Mouse (Mus musculus) spleen, adult 12 weeks (tissue): ENCODE data around the gene Nfrkb.

ENCODE experiments used
- DNase-seq: peaks from one replicate; pipeline ENCODE4 v3.0.0; 2022; ENCODE audit warnings: low spot score

Nfrkb gene

DNA sequence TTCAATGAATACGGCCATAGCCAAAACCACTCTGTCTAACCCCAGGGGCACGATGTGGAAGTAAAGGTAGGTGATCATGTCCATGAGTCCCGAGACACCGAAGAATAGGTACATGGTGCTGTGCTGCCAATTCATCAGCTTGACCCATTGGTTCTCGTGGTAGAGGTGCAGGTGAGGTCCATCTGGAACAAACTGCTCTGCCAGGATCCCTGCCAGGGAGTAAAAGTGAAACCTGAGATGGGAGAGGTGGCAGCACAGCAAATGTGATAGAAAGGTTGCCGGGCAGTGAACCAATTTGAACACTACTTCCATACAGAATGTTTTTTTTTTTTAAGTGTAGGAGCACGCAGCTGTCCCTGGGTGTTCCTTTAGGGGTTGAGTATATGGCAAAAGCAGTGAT, 43.0 kb downstream of the Nfrkb start:
- no peak for DNase-seq

DNA sequence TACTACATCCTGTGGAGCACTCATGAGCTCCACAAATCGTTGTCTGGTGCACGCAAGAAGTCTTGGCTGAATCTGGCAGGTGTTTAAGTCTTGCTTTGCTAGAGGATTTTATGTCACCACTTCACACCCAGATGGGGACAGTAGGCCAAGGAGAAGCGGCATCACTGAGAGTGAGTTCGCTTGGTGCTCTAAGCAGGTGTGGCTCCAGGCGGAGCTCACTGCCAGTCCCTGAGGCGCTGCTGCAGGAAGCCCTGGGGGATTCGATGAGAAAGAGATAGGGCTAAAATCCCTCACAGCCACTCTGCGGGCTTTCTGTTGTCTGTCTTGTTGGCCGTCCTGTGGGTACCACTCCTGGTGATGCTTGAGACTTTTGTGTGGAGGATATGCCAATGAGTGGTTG, 44.0 kb downstream of the Nfrkb start:
- no peak for DNase-seq

DNA sequence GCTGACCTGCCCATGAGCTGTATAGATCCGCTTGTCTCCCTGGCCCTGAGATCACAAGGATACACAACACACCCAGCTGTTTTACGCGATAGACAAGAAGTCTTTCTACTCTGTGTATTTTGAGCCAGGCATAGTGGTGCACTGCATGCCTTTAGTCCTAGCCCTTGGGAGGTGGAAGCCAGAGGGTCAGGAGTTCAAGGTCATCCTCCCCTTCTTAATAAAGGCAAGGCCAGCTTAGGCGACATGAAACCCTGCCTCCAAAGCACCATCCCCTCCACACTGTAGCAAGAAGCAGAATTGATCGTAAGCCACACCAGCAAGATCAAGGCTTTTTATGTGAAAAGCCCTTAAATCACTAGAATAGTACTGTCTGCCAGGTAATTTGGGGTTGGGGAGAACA, 45.8 kb downstream of the Nfrkb start:
- no peak for DNase-seq

DNA sequence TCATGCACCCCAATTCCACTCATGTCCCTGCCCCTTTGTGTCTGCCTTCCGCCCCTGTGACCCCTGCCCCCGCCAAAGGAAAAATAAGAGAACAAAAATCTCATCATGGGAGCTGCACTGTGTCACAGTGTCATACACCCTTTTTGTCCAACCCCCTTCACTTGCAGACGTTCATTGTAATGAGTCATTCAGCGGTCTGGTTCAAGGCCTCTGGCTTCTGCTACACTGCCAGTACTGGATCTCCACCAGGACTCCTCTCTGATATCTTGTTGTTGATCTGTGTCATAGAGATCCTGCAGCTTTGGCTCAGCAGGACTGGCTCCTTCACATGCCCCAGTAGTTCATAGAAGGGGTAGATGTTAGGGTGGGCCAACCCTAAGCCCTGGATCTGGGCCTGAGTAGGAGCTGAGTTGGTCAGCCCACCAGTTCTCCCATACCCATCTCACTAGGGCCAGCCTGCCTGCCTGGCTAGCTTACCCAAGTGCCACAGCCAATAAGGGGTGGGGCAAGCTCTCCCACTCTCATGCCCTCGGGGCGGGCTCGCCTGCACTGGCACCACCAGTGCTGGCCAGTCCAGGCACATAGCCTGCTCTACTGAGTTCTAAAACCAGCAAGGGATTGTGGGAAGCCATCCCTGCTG, 46.5 kb downstream of the Nfrkb start:
- DNase-seq = no peak

DNA sequence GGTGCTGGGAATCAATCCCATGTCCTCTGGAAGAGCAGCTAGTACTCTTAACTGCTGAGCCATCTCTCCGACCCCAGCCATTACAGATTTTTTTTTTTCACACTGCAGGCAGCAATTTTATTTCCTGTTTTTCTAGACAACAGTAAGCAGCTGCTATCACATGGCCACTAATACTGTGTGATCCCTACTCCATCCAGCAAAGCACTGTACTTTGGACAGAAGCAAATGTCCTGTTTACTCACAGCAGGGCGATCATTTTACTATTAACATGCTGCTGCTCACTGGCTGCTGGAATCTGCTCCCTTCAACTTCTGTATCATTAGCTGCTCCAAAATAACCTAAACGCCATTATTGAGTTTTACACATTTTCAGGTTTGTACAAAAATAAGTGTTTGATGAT, 47.4 kb downstream of the Nfrkb start:
- no peak for DNase-seq

DNA sequence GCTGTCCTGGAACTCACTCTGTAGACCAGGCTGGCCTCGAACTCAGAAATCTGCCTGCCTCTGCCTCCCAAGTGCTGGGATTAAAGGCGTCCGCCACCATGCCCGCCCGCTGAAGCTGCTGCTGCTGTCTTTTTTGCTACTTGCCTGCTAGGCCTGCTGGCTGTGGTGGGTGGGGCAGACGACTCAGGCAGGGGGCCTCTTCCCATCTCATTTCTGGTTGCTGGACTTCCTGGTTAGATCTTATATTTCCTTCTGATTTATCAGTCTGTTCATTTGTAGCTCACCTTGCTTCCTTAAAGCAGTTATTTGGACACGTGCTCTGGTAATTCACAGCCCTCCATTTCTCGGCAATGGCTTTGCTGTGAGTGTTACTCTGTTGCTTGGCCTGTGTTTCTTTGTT, 49.4 kb downstream of the Nfrkb start:
- no peak for DNase-seq

DNA sequence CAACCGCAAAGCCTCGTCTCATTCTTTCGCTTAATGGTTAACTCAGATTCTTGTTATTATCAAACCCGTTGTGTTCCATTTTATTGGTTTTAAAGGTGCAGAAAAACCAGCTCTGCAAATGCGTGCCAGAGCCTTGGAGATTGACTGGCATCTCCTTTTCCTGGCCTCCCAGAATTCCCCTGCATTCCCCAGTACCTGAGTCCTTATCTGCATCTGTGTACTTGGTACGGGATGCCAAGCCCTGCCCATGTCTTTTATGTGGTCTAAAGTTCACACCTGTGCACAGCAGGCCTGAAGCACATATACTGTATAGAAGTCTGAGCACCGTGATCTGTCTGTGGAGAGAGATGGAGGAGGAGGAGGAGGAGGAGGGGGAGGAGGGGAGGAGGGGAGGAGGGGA, 51.9 kb downstream of the Nfrkb start:
- no peak for DNase-seq

DNA sequence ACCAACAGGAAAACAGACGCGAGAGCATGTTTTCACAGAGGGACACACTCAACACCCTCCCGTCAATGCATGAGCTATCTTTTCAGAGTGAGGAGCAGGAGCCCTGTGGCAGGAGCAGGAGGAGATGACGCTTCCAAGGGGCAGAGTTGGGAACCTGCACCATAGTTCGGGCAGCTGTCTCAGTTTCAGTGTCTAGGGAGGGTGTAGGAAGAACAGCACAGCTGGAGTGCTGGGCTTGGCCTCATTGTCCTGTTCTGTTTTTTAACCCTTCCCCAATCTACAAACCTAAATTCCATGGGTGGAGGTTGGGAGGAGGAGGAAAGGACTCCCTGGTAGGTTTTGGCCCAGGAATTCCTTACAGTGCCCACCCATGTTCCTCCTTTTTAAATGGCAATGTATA, 52.8 kb downstream of the Nfrkb start:
- no peak for DNase-seq

DNA sequence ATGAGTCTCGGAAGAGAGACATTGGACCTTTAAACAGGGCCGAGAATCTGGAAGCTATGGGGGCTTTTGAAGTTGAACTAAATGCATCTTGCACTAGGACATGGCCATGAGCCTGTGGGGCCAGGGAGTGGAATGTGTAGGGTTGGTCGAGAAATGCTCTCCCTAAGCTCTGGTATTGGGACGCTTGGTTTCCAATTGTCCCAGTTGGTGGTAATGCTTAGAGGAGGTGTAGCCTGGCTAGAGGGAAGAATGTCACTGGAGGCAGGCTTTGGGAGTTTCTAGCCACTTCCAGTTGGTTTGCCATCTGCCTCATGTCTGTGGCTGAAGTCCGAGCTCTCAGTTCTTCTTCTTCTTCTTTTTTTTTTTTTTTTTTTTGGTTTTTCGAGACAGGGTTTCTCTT, 53.3 kb downstream of the Nfrkb start:
- no peak for DNase-seq

DNA sequence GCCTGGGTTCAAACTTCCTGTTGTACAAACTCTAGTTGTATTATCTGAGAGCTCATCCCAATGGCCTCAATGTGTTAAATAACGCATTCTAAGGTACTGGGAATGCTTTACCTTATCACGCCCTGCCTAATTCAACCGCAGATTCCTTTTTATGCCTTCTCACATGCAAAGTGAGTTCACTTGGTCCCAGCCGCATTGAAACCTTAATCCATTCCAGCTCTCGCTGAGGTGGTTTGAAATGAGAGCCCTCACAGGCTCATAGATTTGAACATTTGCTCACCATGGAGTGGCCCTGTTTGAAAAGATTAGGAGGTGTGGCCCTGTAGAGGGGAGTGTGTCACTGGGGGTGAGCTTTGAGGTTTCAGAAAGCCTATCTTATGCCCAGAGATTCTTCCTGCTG, 54.4 kb downstream of the Nfrkb start:
- DNase-seq = no peak

DNA sequence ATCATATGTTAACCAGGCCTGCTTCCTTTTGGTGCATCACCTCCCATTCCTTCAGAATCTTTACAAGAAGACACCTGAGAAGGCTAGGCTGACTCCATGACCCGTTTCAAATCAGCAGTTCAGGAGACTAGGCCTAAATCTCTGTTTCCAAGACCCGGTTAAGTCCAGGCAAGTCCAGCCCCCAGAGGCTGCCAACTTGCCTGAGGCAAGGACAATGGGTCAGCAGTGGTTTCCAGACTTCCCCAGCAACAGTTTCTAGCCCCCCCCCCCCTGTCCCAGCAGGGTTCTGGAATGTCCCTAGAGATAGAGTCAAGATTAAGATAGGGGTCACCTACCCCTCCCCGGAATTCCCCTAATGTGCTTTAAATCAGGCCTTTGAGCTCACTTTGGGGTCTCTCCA, 55.5 kb downstream of the Nfrkb start:
- DNase-seq = no peak

DNA sequence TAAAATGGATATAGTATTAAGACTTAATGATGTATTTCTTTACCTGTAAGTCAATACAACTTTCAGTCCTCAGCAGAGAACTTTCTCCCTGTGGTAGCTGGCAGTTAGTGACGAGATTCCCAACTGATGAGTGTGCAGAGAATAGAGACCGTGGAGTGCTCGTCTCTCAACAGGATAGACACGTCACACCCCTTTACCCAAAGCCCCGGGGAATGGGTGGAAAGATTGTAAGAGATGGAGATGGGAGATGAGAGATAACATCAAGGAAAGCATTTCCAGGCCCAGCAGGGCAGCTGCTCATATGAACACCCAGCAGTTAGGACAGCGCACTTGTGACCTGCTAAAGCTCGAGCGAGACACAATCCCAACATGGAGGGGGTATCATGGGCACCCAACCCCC, 58.2 kb downstream of the Nfrkb start:
- DNase-seq = no peak

DNA sequence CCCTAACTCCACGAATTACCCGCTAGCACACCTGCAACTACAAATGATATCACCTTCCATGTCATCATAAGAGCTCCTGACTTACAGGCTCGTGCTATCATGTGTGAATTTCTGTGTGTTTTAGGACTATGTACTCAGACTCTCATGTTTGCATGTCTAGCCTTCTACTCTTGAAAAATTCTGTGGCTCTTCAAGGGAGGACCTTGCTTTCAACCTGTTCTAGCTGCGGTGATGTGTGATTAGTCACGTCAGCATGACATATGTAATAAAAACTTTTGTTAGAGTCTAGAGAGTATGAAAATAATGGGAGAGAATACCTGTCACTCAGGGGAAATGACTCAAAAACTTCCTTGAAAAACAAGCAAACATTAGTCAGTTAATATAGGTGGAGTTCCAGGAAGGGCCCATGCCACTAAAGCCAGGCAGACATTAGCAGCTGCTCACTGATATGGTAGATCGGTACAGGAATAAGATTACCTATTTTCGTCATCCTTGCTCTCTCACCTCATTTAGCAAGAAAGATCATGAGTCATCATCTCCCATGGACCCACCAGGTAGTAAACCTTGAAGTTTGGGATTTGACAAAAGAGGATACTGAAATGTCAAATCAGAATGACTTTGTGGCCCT, 63.3 kb downstream of the Nfrkb start:
- DNase-seq = no peak

DNA sequence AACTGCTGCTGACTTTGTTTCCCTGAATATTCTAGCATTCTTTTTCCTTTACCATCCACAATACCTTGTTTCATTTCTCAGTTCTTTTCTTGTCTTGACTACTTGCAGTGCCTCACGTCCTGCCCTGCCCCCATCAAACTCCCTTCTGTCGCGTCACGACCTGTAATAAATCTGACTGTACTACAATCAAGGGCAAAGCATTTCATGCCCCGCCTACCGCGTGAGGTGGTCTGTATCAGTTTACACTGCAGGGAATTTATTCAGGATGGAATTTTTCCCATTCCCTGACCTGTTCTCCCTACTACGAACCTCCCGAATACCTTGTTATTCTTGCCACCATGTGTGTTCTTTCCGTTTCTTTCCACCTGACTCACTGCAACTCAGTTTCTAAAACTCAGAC, 66.2 kb downstream of the Nfrkb start:
- no peak for DNase-seq

DNA sequence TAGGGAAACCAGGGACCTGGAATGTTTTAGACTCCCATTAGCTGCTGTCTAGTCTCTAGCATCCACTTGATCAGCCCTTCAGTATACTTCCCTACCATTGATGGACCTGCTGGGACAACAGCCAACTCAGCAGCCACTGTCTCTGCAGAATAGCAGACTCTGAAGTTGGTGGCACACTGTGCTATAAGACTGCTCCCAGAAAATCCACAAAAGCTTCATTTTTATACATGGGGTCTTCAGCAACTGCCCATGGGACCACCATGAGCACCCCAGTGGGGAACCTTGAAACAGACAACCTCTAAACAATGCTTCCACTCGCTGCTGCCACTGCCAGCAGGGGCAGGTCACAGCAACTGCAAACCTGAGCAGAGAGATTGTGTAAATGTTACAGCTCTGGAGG, 68.4 kb downstream of the Nfrkb start:
- DNase-seq = no peak

DNA sequence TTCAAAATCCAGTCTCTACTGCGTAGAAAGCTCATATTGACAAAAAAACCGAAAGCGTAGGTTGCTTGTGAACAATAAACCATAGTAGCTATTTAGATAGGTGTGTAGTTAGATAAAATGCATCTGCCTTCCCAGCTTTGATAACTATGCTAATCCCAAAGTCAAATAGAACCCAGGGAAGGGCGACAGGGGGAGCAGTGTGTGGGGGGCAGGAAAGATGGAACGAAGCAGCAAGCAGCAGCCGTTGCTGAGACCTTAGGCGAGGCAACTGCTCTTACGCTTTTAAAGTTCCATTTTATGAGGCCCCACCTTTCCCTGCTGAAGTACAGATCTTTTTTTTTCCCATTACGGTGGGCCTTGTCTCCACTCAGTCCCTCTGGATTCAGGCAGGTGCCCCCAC, 77.2 kb downstream of the Nfrkb start:
- no peak for DNase-seq

DNA sequence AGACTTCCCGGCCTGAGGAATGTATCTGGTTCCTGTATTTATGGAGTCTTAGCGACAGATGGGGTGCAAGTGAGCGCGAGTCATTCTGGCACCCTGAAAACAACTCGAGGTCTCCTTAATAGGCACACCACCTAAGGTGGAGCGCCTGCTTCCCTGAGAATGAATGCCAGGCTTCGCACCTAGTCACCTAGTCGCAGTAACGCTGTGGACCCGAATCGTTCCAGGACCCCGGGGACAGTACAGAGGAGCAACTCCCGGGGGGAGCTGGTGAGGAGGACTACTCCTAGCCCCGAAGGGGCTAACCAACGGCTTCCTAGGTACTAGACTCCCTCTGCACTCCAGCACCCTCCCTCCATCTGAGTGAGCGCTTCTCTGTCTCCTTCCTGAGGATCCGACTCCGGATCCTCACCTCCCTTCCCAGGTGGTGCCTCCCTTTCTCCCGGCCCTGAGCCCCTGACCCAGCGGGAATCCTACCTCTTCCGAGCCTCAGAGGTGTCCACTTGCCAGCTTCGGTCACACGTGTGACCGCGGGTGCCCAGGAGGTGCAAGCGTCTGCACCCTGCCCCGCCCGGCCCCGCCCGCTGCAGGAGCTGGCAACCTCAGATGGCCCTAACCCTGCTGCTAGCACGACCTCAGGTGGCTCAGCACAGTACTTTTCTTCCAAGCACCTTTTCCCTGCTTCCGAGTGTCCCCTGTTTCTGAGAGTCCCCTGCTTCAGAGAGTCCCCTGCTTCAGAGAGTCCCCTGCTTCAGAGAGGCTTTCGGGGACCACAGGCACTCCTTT, 77.9 kb downstream of the Nfrkb start, which contains the start of gene Tmem45b:
Gene Tmem45b (minus strand): TSS at position 771 of the 783 bp plus-strand sequence.
- DNase-seq = no peak
